Mouse (Mus musculus) embryonic facial prominence, embryonic 13.5 days (tissue): ENCODE data around the gene Iqcf3. TPM values are rescaled to one million over a fixed set of nuclear protein-coding genes. Genes with fewer than 3 reads are reported as not detected.

Experiments
- ATAC-seq: fragments of 200-750 bp; cut with Nextera tagmentation; 2 replicates; pipeline ENCODE4 v1.8.0; 2017; ENCODE audit warnings: low read depth; ENCODE audit not compliant: insufficient number of reproducible peaks, insufficient read depth, low FRiP score, low TSS enrichment
- H3K27ac ChIP-seq: fragments of 300-500 bp; sonication (generic); 2 replicates; pipeline ENCODE4 v1.5.1; 2015; ENCODE audit warnings: moderate library complexity, mild to moderate bottlenecking, inconsistent platforms
- H3K27me3 ChIP-seq: fragments of 300-500 bp; sonication (generic); 2 replicates; pipeline ENCODE4 v1.6.1; 2015; ENCODE audit warnings: mild to moderate bottlenecking, inconsistent platforms
- H3K36me3 ChIP-seq: fragments of 300-500 bp; sonication (generic); 2 replicates; pipeline ENCODE4 v1.6.1; 2015; ENCODE audit warnings: mild to moderate bottlenecking, inconsistent platforms
- H3K4me1 ChIP-seq: fragments of 300-500 bp; sonication (generic); 2 replicates; pipeline ENCODE4 v1.6.1; 2015; ENCODE audit warnings: inconsistent platforms
- H3K4me2 ChIP-seq: fragments of 300-500 bp; sonication (generic); 2 replicates; pipeline ENCODE4 v1.6.1; 2015; ENCODE audit warnings: moderate library complexity, mild to moderate bottlenecking, inconsistent platforms
- H3K4me3 ChIP-seq: fragments of 300-500 bp; sonication (generic); 2 replicates; pipeline ENCODE4 v1.5.1; 2015; ENCODE audit warnings: mild to moderate bottlenecking, inconsistent platforms
- H3K9ac ChIP-seq: fragments of 300-500 bp; sonication (generic); 2 replicates; pipeline ENCODE4 v1.6.1; 2015; ENCODE audit warnings: mild to moderate bottlenecking, inconsistent platforms
- H3K9me3 ChIP-seq: fragments of 300-500 bp; sonication (generic); 2 replicates; pipeline ENCODE4 v1.6.1; 2016; ENCODE audit warnings: inconsistent platforms
- WGBS: fragments of 180-500 bp; shearing (Covaris S2); methylation state at CpG from one replicate; pipeline ENCODE4 v1.1.7; 2015; ENCODE audit warnings: mixed read lengths; 5-methylcytosine and 5-hydroxymethylcytosine counted together
- polyA plus RNA-seq: library from polyadenylated mRNA; unstranded; fragments of >200 nt; fragmentation: Nextera tagmentation; extraction: Ambion mirVana; gene quantifications from 2 replicates; pipeline ENCODE4 v1.2.1, GENCODE M21; 2015

The Iqcf3 gene
- polyA plus RNA-seq, 1 experiment from 2014 or later = not detected

DNA sequence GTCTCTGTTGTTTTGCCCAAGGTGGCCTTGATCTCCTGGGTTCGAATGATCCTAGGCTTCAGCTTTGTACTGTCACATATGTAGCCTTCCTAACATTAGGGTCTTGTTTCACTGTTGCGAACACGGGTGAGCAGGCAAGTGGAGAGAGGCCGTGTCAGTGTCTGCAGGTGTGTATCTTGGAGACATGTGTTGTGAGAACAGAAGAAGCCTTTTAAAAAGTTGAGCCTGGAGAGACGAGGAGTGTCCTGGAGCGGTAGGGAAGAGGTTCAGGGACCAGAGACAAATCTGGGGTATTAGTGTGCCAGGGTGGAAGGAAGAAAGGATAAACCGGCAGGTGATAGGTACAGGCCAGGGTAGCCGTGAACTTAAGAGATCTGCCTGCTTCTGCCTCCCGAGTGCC lies 83.3 kb downstream of the Iqcf3 start:
- no peak for ATAC-seq
- peak overlapping the region; percentile 95 for H3K4me2 ChIP-seq
- WGBS = 75% methylated on average over 9 of the region's 9 CpGs
- peak overlapping the region; percentile 77 for H3K4me3 ChIP-seq
- H3K27ac ChIP-seq = no peak overlapping the region
- H3K9ac ChIP-seq = peak overlapping the region; percentile 81
- H3K9me3 ChIP-seq = no peaks in the 10 kb centered on the region
- peaks cover 46% of the 10 kb centered on the region for H3K4me1 ChIP-seq
- H3K27me3 ChIP-seq = no peaks in the 10 kb centered on the region
- H3K36me3 ChIP-seq = peaks cover 31% of the 10 kb centered on the region

DNA sequence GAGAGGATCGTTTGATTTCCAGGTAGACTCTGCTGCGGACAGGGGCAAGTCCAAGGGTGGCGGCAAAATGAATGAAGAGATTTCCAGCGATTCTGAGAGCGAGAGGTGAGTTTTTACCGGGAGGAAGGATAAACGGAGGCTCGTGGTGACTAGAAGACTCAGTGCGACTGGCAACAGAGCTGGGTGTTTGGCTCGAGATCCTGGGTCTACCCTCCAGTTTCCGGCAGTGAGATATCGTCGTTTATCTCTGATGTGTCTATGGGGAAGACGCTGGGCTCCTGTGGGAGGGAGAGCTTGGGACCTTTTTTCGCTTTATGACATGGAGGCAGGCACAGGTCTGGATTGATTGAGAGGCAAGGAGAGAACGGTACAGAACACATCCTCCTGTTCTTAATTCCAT lies 83.8 kb downstream of the Iqcf3 start:
- peaks cover 46% of the 10 kb centered on the region for H3K4me1 ChIP-seq
- H3K4me3 ChIP-seq = peak overlapping the region; percentile 77
- no peak overlapping the region for H3K27ac ChIP-seq
- H3K27me3 ChIP-seq = no peaks in the 10 kb centered on the region
- H3K4me2 ChIP-seq = peak overlapping the region; percentile 95
- no peak for ATAC-seq
- peaks cover 26% of the 10 kb centered on the region for H3K36me3 ChIP-seq
- H3K9ac ChIP-seq = peak overlapping the region; percentile 81
- WGBS = 4% methylated on average over 16 of the region's 16 CpGs
- H3K9me3 ChIP-seq = no peaks in the 10 kb centered on the region

DNA sequence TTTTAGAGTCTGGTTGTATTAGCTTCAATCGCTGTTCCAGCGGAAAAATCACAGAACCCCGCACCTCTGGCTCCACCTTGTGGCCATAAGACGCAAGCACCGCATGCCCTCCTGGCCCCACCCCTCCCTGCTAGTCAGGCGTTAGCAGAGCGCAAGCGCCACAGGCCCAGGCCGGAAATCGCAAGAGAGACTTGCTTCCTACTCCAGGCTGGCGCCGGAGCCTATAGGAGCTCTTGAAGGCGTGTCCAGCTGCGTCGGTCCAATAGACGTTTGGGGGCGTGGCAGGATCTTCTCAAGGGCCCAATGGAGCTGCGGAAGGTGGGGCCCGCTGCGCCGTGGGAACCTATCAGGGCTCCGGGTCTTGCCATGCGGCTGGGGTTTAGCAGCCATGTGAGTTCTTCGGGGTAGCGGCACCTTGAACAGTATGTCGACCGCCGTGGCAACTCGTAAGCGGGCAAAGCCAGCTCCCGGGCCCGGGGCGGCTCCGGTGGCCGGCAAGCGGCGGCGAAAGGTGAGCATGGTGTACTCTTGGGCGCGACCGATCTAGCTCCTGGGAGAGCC lies 84.4 kb downstream of the Iqcf3 start, which contains the start of gene Parp3:
Parp3 (minus strand) TSS at position 26 of the 561 bp plus-strand sequence.
- peak within 1 kb of the TSS; percentile 77 for H3K4me3 ChIP-seq
- H3K9me3 ChIP-seq = no peaks in the 10 kb centered on the region
- H3K9ac ChIP-seq = peak within 1 kb of the TSS; percentile 81
- H3K4me1 ChIP-seq = peaks cover 50% of the 10 kb centered on the region
- H3K27ac ChIP-seq = peak within 1 kb of the TSS; percentile 85
- no peaks in the 10 kb centered on the region for H3K27me3 ChIP-seq
- peak within 1 kb of the TSS; percentile 95 for H3K4me2 ChIP-seq
- 0% methylated on average over 41 of the region's 41 CpGs for WGBS
- peak; percentile 97 for ATAC-seq
- H3K36me3 ChIP-seq = peaks cover 24% of the 10 kb centered on the region

DNA sequence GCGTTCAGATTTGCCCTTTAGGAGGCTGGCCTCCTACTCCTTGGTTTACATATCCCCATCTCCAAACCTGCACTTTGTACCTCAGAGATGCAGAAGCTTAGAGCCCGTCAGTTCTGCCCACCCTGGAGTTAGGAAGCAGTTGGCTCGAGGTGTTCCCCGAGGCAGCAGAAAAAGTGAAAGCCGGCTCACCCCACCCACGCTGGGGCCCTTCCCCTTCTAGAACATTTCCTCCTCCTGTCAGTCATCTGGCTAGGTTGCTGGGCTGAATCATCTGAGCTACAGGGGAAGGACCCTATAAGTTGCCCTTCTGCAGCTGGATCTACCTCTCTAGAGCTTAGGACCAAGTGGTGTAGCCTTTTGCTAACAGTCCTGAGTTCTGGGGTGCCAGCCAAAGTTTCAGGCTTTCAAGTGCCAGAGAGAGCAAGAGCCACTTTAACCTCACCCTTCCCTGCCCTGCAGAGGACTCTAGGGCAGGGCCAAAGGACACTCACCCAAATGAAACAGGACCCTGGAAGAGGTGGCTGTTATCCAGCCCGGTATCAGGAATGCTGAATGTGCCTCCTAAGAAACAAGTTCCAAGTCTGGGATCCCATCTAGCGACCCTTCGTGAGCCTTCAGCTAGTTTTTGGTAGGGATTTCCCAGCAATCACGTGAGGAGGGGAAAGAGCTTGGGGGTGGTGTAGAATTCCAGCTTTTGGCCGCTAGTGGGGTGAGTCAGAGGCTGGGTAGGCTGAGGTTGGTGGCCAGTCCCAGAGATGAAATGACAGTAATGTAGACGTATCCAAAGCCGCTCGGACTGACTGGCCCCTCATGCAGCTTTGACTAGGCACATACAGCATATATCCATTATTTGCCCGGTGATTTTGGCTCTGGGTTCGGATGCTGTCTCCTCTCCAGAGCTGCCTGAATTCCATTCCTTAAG lies 85.2 kb downstream of the Iqcf3 start:
- Histone ChIP-seq H3K36me3 (peaks cover 18% of the 10 kb centered on the region), H3K4me3 (peak overlapping the region; percentile 77), H3K27me3 (no peaks in the 10 kb centered on the region), H3K9ac (peak overlapping the region; percentile 61), H3K4me1 (peaks cover 58% of the 10 kb centered on the region), H3K27ac (peak overlapping the region; percentile 85), H3K4me2 (peak overlapping the region; percentile 95), H3K9me3 (no peaks in the 10 kb centered on the region)
- ATAC-seq = peak; percentile 23; the same call in 1 of the 2 replicates
- WGBS = 21% methylated on average over 16 of the region's 16 CpGs

DNA sequence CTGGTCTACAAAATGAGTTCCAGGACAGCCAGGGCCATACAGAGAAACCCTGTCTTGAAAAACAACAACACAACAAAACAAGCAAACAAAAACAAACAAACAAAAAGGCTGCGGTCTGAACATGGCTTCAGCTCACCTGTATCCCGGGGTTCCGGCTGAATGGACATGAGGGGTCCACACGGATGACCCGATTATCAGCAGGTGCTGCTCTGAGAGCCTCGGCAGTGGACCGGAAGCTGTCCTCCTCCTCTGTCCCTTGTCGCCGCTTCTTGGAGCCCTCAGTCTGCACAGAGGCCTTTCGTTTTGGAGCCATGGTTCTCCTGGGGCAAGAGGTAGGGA lies 85.8 kb downstream of the Iqcf3 start, which contains the start of gene Rrp9:
Rrp9 (plus strand) TSS at position 301 of the 339 bp plus-strand sequence.
- H3K9ac ChIP-seq = peak within 1 kb of the TSS; percentile 61
- H3K4me2 ChIP-seq = peak within 1 kb of the TSS; percentile 95
- WGBS = 86% methylated on average over 10 of the region's 10 CpGs
- H3K36me3 ChIP-seq = peaks cover 12% of the 10 kb centered on the region
- H3K4me1 ChIP-seq = peaks cover 58% of the 10 kb centered on the region
- ATAC-seq = no peak
- H3K4me3 ChIP-seq = peak within 1 kb of the TSS; percentile 77
- H3K9me3 ChIP-seq = no peaks in the 10 kb centered on the region
- no peaks in the 10 kb centered on the region for H3K27me3 ChIP-seq
- peak within 1 kb of the TSS; percentile 85 for H3K27ac ChIP-seq

DNA sequence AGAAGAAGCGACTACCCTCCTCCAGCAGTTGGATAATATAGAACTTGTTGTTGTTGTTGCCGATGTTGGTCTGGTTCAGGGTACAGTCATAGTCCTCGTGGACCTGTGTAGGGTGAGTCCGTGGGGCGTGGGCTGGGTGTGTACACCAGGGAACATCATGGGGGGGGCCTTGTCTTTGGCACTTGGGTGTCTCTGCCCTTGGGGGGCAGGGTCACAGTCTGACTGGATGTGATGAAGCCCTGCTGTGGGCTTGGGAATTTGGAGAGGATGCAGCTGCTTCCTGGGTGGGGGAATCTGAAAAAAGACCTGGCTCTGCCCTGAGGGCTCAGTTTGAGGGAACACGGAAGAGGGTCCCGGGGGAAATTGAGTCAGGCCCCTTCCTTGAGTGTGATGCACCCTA lies 86.4 kb downstream of the Iqcf3 start:
- no peak for ATAC-seq
- 63% methylated on average over 7 of the region's 7 CpGs for WGBS
- Histone ChIP-seq H3K4me3 (no peak overlapping the region), H3K9me3 (no peaks in the 10 kb centered on the region), H3K36me3 (peaks cover 6% of the 10 kb centered on the region), H3K4me1 (peaks cover 58% of the 10 kb centered on the region), H3K27ac (no peak overlapping the region), H3K9ac (peak overlapping the region; percentile 61), H3K4me2 (peak overlapping the region; percentile 33), H3K27me3 (no peaks in the 10 kb centered on the region)

DNA sequence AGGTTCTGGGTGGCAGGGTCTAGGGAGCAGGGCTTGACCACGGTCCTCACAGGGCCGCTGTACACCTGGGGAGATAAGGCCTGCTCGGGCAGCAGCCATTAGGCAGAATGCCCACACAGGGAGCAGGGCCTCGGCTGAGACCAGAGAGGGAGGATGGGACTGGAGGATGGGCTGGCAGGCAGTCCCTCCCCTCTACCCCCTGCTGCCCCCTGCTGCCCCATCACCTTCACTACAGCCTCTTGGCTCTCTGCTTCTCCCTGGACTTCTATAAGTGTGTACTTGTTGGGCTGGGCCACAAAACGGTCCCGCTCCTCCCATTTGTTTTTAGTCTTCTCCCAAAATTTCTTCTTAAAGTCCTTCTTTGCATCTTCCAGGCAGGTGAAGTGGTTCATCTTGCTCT lies 87.0 kb downstream of the Iqcf3 start:
- peak overlapping the region; percentile 61 for H3K9ac ChIP-seq
- H3K4me2 ChIP-seq = peak overlapping the region; percentile 33
- no peaks in the 10 kb centered on the region for H3K9me3 ChIP-seq
- H3K36me3 ChIP-seq = peaks cover 2% of the 10 kb centered on the region; the same call in 1 of the 2 replicates
- ATAC-seq = no peak
- no peaks in the 10 kb centered on the region for H3K27me3 ChIP-seq
- WGBS = 6% methylated on average over 6 of the region's 6 CpGs
- H3K4me1 ChIP-seq = peaks cover 58% of the 10 kb centered on the region
- no peak overlapping the region for H3K4me3 ChIP-seq
- no peak overlapping the region for H3K27ac ChIP-seq

DNA sequence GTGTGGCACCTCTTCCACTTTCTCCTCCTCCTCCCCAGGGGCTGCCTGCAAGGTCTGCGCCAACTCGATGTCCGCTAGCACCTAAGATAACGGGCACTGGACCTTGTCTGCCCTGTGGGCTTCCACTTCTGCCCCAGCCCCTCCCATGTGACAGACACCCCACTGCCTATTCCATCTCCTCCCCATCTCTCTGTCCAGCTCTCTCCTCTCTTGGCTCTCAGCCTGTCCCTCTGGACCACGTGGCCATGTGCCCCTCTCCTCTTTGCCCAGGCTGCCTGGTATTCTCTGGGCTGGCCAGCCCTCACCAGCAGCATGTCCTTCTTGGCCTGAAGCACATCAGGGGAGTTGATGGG lies 87.7 kb downstream of the Iqcf3 start:
- H3K36me3 ChIP-seq = no peaks in the 10 kb centered on the region
- H3K4me3 ChIP-seq = no peak overlapping the region
- H3K27me3 ChIP-seq = no peaks in the 10 kb centered on the region
- no peaks in the 10 kb centered on the region for H3K9me3 ChIP-seq
- H3K9ac ChIP-seq = 0 out of 2 replicates have a peak overlapping the region, but pooled peaks have one; percentile 61
- no peak overlapping the region for H3K4me2 ChIP-seq
- H3K27ac ChIP-seq = no peak overlapping the region
- ATAC-seq = no peak
- 70% methylated on average over 5 of the region's 5 CpGs for WGBS
- peaks cover 57% of the 10 kb centered on the region for H3K4me1 ChIP-seq

DNA sequence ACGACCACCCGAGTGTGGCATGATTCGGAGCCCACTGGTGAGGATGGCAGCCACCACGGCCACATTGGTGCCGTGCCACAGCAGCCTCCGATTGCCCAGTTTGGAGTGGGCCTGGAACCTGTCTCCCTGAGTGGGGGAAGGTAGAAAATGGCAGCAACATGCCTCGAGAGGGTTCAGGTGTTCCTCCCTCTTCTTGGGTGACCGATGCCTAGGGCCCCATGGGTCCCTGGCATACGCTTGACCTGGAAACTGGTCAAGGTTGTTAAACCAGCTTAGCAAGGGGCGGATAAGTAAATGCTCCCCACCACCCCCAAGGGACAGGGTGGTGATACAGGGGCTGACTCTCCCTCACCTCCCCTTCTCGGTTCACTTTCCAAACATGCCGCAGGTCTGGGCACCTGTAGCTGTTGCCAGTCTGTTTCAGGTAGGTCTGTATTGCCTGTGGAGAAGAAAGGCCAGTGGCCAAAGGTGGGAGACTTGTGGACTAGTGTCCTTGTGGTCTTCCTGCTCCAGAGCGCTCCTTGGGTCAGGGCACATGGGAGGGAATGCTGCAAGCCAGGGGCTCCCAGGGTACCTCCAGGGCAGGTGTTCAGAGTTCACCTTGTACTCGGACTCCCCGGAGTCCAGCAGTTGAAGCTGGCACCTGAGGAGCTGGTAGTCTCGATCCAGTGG lies 88.2 kb downstream of the Iqcf3 start:
- no peaks in the 10 kb centered on the region for H3K27me3 ChIP-seq
- WGBS = 86% methylated on average over 16 of the region's 16 CpGs
- no peaks in the 10 kb centered on the region for H3K9me3 ChIP-seq
- H3K36me3 ChIP-seq = no peaks in the 10 kb centered on the region
- H3K9ac ChIP-seq = no peak overlapping the region
- no peak overlapping the region for H3K4me3 ChIP-seq
- no peak overlapping the region for H3K27ac ChIP-seq
- H3K4me1 ChIP-seq = peaks cover 53% of the 10 kb centered on the region
- no peak overlapping the region for H3K4me2 ChIP-seq
- ATAC-seq = no peak

DNA sequence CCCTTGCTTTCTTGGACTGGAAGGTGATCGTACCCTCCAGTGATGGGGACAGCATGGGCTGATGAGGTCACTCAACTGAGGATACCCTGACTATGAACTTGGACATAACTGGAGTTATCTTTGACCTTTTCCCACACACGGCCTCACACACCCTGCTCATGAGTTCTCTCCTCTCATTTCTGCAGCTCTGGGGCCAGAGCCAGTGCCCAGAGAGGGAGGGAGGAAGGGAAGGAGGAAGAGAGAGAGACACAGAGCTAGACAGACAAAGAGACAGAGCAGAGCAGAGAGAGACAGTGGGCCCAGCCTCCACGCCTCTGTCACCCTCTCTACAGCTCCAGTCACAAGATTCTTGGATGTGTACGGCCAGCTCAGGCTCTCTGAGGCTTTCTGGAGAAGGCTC lies 89.1 kb downstream of the Iqcf3 start:
- Histone ChIP-seq H3K9ac (0 out of 2 replicates have a peak overlapping the region, but pooled peaks have one; percentile 51), H3K4me1 (peaks cover 46% of the 10 kb centered on the region)
- 69% methylated on average over 4 of the region's 4 CpGs for WGBS

DNA sequence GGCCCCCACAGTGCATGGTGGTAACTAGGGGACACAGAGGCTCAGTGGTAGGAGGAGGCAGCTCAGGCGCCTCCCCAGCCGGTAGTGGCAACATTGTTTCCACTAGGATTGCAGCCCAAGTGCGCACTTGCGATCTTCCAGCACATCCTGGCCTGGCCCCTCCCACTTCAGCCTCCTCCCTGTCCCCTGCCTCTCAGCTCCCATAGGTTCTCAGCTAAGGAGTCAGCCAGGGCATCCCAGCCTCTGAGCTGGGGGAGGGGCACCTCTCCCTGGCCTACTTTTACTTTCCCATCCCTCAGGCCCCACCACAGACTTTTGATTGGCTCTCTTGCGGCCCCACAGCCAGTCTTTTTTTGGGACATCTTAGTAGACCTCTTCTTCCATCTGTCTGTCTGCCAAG lies 89.5 kb downstream of the Iqcf3 start:
- H3K4me2 ChIP-seq = peak overlapping the region; percentile 44
- 12% methylated on average over 5 of the region's 5 CpGs for WGBS
- peak overlapping the region; percentile 57; the same call in 1 of the 2 replicates for H3K27ac ChIP-seq
- no peaks in the 10 kb centered on the region for H3K9me3 ChIP-seq
- no peaks in the 10 kb centered on the region for H3K36me3 ChIP-seq
- H3K4me3 ChIP-seq = peak overlapping the region; percentile 17
- 0 out of 2 replicates have a peak overlapping the region, but pooled peaks have one; percentile 51 for H3K9ac ChIP-seq
- no peaks in the 10 kb centered on the region for H3K27me3 ChIP-seq
- ATAC-seq = no peak
- peaks cover 46% of the 10 kb centered on the region for H3K4me1 ChIP-seq

More for the DNA sequence above, 89.1 kb downstream of the Iqcf3 start:
- Histone ChIP-seq H3K4me2 (0 out of 2 replicates have a peak overlapping the region, but pooled peaks have one; percentile 44), H3K27ac (peak overlapping the region; percentile 57), H3K4me3 (no peak overlapping the region), H3K9me3 (no peaks in the 10 kb centered on the region), H3K27me3 (no peaks in the 10 kb centered on the region), H3K36me3 (no peaks in the 10 kb centered on the region)
- ATAC-seq = no peak
